Mouse (Mus musculus) lung, postnatal 0 days (tissue): ENCODE measurements around the gene Iqsec1.

Source experiments
- CTCF ChIP-seq: IDR thresholded peaks from 2 replicates; pipeline ENCODE4 v1.5.1; 2016; ENCODE audit warnings: antibody characterized with exemption, mild to moderate bottlenecking
- EP300 ChIP-seq: IDR thresholded peaks from 2 replicates; pipeline ENCODE4 v1.6.1; 2016; ENCODE audit warnings: antibody characterized with exemption, mild to moderate bottlenecking, control low read depth

DNA sequence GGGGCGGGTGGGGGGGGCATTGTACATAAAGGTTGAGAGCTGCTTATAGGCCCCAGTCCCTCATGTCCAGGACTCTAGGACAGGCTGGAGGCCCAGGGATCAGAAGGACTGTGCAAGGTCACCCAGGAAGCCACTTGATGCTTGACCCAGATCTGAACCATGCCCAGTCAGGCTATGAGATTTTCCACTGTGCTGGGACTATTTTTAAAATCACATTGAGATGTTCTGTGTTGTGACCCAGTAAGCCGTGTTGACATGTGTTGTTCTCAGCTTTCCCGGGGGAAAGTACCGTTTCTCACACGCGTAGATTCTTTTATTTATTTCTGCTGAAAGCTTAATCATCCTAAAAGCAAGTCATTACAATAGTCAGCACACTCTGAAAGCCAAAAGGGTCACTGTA, 372.5 kb downstream of the Iqsec1 start:
- TF ChIP-seq CTCF (no peak), EP300 (no peak)
